Mouse (Mus musculus): ENCODE results near the gene Castor1.
"Not testable (repeated sequence)": the region's sequence is repeated elsewhere in the genome, so short reads cannot be mapped to it uniquely, and the experiment has no call there.

The Castor1 gene

GRCm38 (mm10) chr11:4217914-4218629, at the start of gene Castor1:
Gene Castor1 (plus strand): TSS chr11:4218225.
- DNase-seq (ENCODE audit: low spot score in 2 of 2), result peak; percentile 50 to 59

GRCm38 (mm10) chr11:4174586-4174985, 43.4 kb upstream of the Castor1 start:
- peak; percentile 51 to 64 for DNase-seq (ENCODE audit: low spot score in 2 of 2)

- no peak for DNase-seq (ENCODE audit: low spot score in 2 of 2)
These were observed 40.3 kb upstream of the Castor1 start for GRCm38 (mm10) chr11:4177716-4178115.

- DNase-seq (ENCODE audit: low spot score in 2 of 2), result no peak
These were observed 36.0 kb upstream of the Castor1 start for GRCm38 (mm10) chr11:4182061-4182460.

GRCm38 (mm10) chr11:4183511-4183910, 34.5 kb upstream of the Castor1 start:
- no peak for DNase-seq (ENCODE audit: low spot score in 2 of 2)

DNA sequence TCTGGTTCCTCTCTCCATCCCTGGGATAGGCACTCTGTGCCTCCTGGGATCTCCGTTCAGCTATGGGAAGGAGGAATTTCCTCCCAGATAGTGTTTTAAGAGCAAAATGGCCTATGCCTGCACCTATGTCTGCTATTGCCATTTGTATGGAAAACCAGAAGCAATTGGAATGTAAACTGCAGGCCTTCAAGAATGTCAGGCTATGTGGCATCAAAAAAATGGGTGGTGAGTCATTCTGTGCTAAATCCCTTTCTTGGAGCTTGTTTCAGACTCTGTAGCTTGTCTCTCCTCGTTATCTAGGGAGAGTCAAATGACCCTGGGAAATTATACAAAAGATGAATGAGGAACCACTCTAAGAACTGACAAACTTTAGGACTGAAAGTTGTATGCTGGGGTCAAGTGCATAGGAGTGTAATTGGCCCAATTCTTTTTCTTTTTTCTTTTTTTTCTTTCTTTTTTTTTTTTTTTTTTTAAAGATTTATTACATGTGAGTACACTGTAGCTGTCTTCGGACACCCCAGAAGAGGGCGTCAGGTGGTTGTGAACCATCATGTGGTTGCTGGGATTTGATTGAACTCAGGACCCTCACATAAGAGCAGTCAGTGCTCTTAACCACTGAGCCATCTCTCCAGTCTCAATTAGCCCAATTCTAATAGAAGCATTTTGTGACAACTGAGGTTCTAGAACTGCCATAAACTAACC, 33.6 kb upstream of the Castor1 start:
- no peak for DNase-seq (ENCODE audit: low spot score in 2 of 2)

DNA sequence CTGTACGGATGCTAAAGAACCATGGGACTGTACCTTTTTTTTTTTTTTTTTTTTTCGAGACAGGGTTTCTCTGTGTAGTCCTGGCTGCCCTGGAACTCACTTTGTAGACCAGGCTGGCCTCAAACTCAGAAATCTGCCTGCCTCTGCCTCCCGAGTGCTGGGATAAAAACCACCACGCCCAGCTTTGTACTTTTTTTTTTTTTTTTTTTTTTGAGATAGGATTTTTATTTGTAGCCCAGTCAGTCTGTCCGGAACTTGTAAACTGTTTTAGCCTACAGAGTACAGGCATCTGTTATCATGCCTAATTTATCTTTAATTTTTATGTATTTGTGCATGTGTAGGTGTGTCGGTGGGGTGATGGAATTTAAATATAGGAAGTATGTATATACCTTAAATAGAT, 32.5 kb upstream of the Castor1 start:
- not testable (repeated sequence) for DNase-seq (ENCODE audit: low spot score in 2 of 2)

DNA sequence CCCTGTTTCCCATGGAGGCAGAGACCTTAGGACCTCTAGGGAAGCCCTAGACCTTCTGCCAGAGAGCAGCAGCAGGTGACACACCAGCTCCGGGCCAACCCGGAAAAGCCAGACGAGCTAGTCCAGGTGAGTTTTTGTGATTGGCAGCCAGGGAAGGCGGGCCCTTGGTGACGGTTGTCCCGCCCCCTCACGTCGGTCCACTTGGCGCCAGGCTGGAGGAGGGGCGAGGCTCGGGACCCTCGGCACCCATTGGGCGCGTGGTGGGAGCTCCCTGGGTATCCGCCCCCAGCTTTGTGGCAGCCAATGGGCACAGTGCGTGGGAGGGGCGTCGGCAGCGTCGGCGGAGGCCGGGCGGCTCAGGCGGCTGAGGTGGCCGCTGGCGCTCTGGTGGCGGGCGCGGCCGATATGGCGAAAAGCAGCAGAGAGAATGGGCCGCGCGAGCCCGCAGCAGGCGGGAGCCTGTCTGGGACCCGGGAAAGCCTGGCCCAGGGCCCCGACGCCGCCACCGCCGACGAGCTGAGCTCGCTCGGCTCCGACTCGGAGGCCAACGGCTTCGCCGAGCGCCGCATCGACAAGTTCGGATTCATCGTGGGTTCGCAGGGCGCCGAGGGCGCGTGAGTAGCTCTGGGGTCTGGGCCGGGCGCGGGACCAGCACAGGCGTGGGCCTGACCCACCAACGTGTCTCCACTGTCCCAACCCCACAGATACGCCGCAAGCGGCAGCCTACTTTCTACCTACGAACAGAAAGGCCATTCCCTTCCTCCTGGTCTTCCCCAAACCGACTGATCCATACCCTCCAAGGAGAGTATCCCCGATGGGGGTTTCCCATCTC, 31.3 kb upstream of the Castor1 start, which contains the start of gene Tbc1d10a:
Gene Tbc1d10a, plus strand, starts transcription at position 304 of the 832 bp plus-strand sequence.
- peak; percentile 97 to 98 for DNase-seq (ENCODE audit: low spot score in 2 of 2)

- no peak for DNase-seq (ENCODE audit: low spot score in 2 of 2)
These were observed 30.7 kb upstream of the Castor1 start for GRCm38 (mm10) chr11:4187318-4187700.

DNA sequence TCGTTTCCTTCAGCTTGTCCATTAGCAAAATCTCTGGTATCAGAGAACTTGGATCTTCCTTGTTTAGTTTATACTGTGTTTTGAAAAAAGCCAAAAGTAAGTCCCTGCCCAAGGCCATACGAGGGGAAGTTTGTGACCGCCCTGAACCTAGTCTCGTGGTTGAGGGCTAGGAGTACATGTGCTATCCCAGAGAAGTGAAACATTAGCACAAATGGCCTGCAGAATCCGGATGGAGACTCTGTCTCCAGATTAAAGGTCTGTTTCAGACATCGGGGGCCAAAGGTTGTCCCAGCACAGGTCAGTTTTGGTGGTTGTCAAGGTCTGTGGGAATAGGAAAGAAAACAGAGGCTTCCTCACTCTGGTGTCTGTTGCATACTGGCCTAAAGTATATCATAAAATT, 28.8 kb upstream of the Castor1 start:
- no peak for DNase-seq (ENCODE audit: low spot score in 2 of 2)

DNA sequence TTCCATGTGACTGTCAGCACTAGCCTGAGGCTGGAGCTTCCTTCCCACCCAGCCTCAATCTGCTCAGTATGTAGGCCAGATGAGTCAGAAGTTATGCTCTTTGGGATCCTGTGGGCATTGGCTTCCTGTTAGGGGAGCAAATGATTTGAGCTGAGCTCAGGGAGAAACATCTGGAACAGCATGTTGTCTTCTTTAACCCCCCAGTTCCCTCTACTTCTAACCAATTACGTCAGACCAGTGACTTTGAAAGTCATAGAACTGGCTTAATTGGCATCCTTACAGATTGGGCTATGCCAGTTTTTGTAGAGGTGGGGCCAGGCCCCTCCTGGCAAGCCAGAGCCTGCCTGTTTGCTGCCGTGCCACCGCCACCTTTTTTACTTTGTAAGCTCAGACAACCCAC, 27.3 kb upstream of the Castor1 start:
- no peak for DNase-seq (ENCODE audit: low spot score in 2 of 2)

GRCm38 (mm10) chr11:4192757-4193156, 25.3 kb upstream of the Castor1 start:
- DNase-seq (ENCODE audit: low spot score in 2 of 2), result no peak

DNA sequence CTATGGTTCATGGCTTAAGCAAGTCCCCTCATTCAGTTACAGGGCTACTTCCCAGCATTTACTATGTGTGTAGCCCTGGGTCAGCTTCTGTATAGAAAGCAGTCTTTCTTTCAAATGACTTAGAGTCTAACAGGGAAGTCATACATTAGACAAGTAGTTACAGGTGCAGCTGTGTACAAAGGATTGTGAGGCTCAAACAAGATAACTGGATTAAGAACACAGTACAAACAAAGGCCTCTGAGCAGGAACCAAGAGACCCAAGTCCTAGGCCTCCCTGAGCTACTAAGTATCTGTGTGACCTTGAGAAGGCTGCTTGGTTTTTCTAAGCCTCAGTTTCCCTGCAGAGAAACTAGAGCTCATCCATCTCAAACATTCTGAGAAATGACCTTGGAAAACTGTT, 24.6 kb upstream of the Castor1 start:
- DNase-seq (ENCODE audit: low spot score in 2 of 2), result no peak

DNA sequence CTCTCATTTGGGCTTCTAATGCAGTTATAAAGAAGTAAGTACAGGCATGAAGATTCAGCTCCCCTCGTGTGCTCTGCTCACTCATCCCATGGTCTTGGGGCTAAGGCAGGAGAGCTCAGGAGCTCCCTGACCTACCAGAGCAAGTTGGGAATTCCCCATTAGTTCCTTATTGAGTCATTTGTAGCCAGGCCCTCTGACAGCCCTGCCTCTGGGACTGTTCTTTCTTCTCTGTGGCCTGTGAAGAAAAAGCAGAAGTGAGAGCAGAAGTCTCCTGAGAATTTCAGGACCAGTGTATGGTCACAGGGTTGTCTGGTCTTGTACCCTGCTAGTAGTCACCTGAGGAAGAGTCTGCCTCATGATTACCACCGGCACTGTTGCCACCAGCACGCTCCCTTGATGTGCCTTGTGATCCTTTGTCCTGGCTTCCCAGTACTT, 22.4 kb upstream of the Castor1 start:
- DNase-seq (ENCODE audit: low spot score in 2 of 2), result no peak

DNA sequence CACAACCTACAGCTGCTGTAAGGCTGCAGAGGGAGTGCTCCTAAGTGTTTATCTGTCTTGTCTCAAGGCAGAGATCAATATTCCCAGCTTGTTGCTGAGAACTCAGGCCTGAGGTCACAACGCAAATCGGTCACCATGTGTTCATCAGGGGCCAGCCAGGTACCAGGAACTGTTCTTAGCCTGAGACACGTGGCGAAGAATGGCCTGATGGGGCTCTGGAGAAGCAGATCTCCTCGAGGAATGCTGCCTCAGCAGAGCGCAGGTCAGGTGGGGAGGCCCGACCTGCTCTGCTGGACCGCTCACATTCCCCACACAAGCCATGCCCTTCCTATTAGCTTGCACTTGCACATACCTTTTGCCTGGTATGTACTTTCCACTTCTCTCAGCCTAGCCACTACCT, 21.4 kb upstream of the Castor1 start:
- DNase-seq (ENCODE audit: low spot score in 2 of 2), result no peak

DNA sequence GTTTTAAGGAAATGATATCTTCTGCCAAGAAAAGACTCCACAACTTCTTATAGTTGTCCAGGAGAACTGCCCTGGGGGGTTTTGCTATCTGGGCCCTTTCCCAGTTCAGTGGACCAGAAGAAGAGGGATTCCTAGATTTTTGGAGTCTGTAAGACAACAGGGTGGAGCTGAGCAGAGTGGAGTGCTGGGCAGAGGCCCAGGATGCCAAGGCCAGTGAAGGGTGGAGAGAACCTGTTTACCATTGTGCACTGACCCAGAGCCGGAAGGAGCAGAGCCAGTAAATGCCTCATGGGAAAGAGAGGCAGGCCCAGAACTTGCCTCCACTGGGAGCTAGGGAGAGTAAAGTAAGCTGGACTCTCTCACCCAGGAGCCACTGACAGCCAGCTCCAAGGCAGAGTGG, 20.3 kb upstream of the Castor1 start:
- no peak for DNase-seq (ENCODE audit: low spot score in 2 of 2)

GRCm38 (mm10) chr11:4201981-4202700, 15.9 kb upstream of the Castor1 start:
- no peak for DNase-seq (ENCODE audit: low spot score in 2 of 2)

DNA sequence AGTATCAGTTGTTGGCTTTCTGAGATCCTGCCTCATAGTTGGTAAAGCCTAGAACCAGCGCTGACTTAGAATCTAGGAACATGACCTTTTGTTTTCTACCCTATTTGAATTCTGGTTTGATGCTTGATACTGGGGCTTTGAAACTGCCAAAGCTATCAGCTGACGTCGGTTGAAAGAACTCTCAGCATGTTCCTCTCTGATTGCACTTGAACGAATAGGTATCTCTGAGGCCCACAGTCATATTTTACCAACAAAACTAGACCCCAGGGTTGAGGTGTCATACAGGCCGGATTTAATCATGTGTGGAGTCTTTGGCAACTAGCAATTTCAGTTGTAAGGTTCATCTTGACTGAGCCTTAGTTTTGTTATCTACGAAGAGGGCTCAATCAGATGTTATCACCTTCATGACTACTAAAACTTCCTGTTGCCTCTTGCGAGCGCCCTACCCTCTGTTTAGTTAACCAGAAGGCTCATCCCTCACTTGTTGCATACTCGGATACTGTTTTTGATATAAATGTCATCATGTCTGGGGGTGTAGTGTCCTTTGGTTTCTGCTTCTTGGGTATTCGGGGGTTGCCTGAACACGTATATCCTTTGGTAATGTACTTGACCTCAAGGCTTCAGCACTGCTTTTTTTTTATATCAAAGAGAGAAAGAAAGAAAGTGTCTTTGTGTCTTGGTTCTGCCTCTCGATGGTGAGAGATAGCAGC, 14.9 kb upstream of the Castor1 start:
- DNase-seq (ENCODE audit: low spot score in 2 of 2), result no peak

GRCm38 (mm10) chr11:4203705-4204074, 14.3 kb upstream of the Castor1 start:
- no peak for DNase-seq (ENCODE audit: low spot score in 2 of 2)

DNA sequence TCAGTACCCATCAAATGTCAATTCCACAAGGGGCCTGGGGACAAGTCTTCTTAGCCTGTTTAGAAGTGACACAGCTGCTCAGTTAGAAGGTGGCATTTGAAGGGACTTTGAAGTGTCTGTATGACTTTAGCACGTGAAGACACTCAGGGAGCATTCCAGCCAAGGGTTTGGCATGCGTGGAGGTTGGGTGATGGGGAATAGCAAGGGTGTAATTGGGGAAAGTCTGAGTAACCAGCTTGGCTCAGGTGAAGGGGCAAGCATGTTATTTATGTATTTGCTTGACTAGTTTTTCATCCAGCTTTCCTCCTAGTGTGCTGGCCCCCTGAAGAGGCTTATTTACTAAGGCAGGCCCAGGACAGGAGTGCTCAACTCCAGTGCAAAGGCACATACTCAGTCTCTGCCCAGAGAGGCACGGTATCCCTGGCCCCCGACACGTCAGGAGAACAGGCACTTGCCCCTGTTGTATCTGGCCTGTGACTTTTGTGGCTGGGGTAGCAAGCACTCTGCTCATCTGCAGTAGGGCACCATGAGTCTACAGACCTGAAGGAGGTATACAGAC, 12.8 kb upstream of the Castor1 start:
- no peak for DNase-seq (ENCODE audit: low spot score in 2 of 2)

- no peak for DNase-seq (ENCODE audit: low spot score in 2 of 2)
These were observed 12.1 kb upstream of the Castor1 start for GRCm38 (mm10) chr11:4205951-4206350.
